Mouse (Mus musculus): ENCODE measurements around the gene Bmpr1b. TPM values are rescaled to one million over a fixed set of nuclear protein-coding genes. Genes with fewer than 3 reads are reported as not detected.

The Bmpr1b gene
- polyA plus RNA-seq, 1 experiment from 2014 or later, result 1.1 TPM

- WGBS, result 42% methylated on average over 3 of the region's 3 CpGs
- no peak overlapping the region for H3K9ac ChIP-seq (ENCODE audit: low read depth, low read length)
- no peak overlapping the region for H3K4me2 ChIP-seq (ENCODE audit: low read depth, low read length)
These were observed 109.3 kb downstream of the Bmpr1b start for GRCm38 (mm10) chr3:142059890-142060289.

GRCm38 (mm10) chr3:142050681-142051080 lies 118.5 kb downstream of the Bmpr1b start:
- no peaks in the 10 kb centered on the region for H3K27me3 ChIP-seq (replicated peaks; ENCODE audit: control insufficient read depth, insufficient read depth, low read length)
- no peak overlapping the region for H3K4me2 ChIP-seq (ENCODE audit: low read depth, low read length)
- H3K27ac ChIP-seq (ENCODE audit: low read length), result no peak overlapping the region
- no peaks in the 10 kb centered on the region for H3K4me1 ChIP-seq (ENCODE audit: control insufficient read depth, insufficient read depth, low read length)
- H3K9me3 ChIP-seq (ENCODE audit: control insufficient read depth, low read length), result no peaks in the 10 kb centered on the region
- no peak overlapping the region for H3K4me3 ChIP-seq (ENCODE audit: low read length)
- no peak overlapping the region for H3K9ac ChIP-seq (ENCODE audit: low read depth, low read length)
- ATAC-seq, result no peak
- 94% methylated on average over 2 of the region's 2 CpGs for WGBS
- H3K36me3 ChIP-seq (ENCODE audit: control insufficient read depth, insufficient read depth, low read length), result no peaks in the 10 kb centered on the region

More at GRCm38 (mm10) chr3:142059890-142060289, 109.3 kb downstream of the Bmpr1b start:
- H3K4me3 ChIP-seq (ENCODE audit: low read length), result no peak overlapping the region
- H3K27me3 ChIP-seq (replicated peaks; ENCODE audit: control insufficient read depth, insufficient read depth, low read length), result no peaks in the 10 kb centered on the region
- no peak overlapping the region for H3K27ac ChIP-seq (ENCODE audit: low read length)
- H3K4me1 ChIP-seq (ENCODE audit: control insufficient read depth, insufficient read depth, low read length), result no peaks in the 10 kb centered on the region
- no peak for ATAC-seq
- H3K36me3 ChIP-seq (ENCODE audit: control insufficient read depth, insufficient read depth, low read length), result no peaks in the 10 kb centered on the region
- H3K9me3 ChIP-seq (ENCODE audit: control insufficient read depth, low read length), result no peaks in the 10 kb centered on the region

GRCm38 (mm10) chr3:142049610-142050009 lies 119.6 kb downstream of the Bmpr1b start:
- 71% methylated on average over 3 of the region's 3 CpGs for WGBS
- Histone ChIP-seq H3K9ac (ENCODE audit: low read depth, low read length) (no peak overlapping the region), H3K27ac (ENCODE audit: low read length) (no peak overlapping the region), H3K4me1 (ENCODE audit: control insufficient read depth, insufficient read depth, low read length) (no peaks in the 10 kb centered on the region), H3K4me3 (ENCODE audit: low read length) (no peak overlapping the region), H3K36me3 (ENCODE audit: control insufficient read depth, insufficient read depth, low read length) (no peaks in the 10 kb centered on the region), H3K9me3 (ENCODE audit: control insufficient read depth, low read length) (no peaks in the 10 kb centered on the region), H3K4me2 (ENCODE audit: low read depth, low read length) (no peak overlapping the region), H3K27me3 (replicated peaks; ENCODE audit: control insufficient read depth, insufficient read depth, low read length) (no peaks in the 10 kb centered on the region)
- ATAC-seq, result no peak

- Histone ChIP-seq H3K9me3 (ENCODE audit: control insufficient read depth, low read length) (no peaks in the 10 kb centered on the region), H3K9ac (ENCODE audit: low read depth, low read length) (no peak overlapping the region), H3K27me3 (replicated peaks; ENCODE audit: control insufficient read depth, insufficient read depth, low read length) (no peaks in the 10 kb centered on the region), H3K27ac (ENCODE audit: low read length) (no peak overlapping the region), H3K4me2 (ENCODE audit: low read depth, low read length) (no peak overlapping the region), H3K36me3 (ENCODE audit: control insufficient read depth, insufficient read depth, low read length) (no peaks in the 10 kb centered on the region), H3K4me3 (ENCODE audit: low read length) (no peak overlapping the region), H3K4me1 (ENCODE audit: control insufficient read depth, insufficient read depth, low read length) (no peaks in the 10 kb centered on the region)
- no peak for ATAC-seq
- WGBS, result 71% methylated on average over 5 of the region's 5 CpGs
These were observed 120.1 kb downstream of the Bmpr1b start for GRCm38 (mm10) chr3:142049093-142049492.

GRCm38 (mm10) chr3:142048493-142048892 lies 120.7 kb downstream of the Bmpr1b start:
- Histone ChIP-seq H3K4me1 (ENCODE audit: control insufficient read depth, insufficient read depth, low read length) (no peaks in the 10 kb centered on the region), H3K27ac (ENCODE audit: low read length) (no peak overlapping the region), H3K4me2 (ENCODE audit: low read depth, low read length) (no peak overlapping the region), H3K9ac (ENCODE audit: low read depth, low read length) (no peak overlapping the region), H3K27me3 (replicated peaks; ENCODE audit: control insufficient read depth, insufficient read depth, low read length) (no peaks in the 10 kb centered on the region), H3K9me3 (ENCODE audit: control insufficient read depth, low read length) (no peaks in the 10 kb centered on the region), H3K4me3 (ENCODE audit: low read length) (no peak overlapping the region), H3K36me3 (ENCODE audit: control insufficient read depth, insufficient read depth, low read length) (no peaks in the 10 kb centered on the region)
- 67% methylated on average over 6 of the region's 6 CpGs for WGBS
- no peak for ATAC-seq

- Histone ChIP-seq H3K27me3 (replicated peaks; ENCODE audit: control insufficient read depth, insufficient read depth, low read length) (no peaks in the 10 kb centered on the region), H3K4me2 (ENCODE audit: low read depth, low read length) (no peak overlapping the region), H3K4me3 (ENCODE audit: low read length) (no peak overlapping the region), H3K4me1 (ENCODE audit: control insufficient read depth, insufficient read depth, low read length) (no peaks in the 10 kb centered on the region), H3K36me3 (ENCODE audit: control insufficient read depth, insufficient read depth, low read length) (no peaks in the 10 kb centered on the region), H3K9ac (ENCODE audit: low read depth, low read length) (no peak overlapping the region), H3K27ac (ENCODE audit: low read length) (no peak overlapping the region), H3K9me3 (ENCODE audit: control insufficient read depth, low read length) (no peaks in the 10 kb centered on the region)
- 38% methylated on average over 2 of the region's 2 CpGs for WGBS
- no peak for ATAC-seq
These were observed 125.8 kb downstream of the Bmpr1b start for GRCm38 (mm10) chr3:142043463-142043862.

GRCm38 (mm10) chr3:142043006-142043405 lies 126.2 kb downstream of the Bmpr1b start:
- no peak overlapping the region for H3K4me2 ChIP-seq (ENCODE audit: low read depth, low read length)
- 76% methylated on average over 5 of the region's 5 CpGs for WGBS
- H3K4me3 ChIP-seq (ENCODE audit: low read length), result no peak overlapping the region
- no peaks in the 10 kb centered on the region for H3K36me3 ChIP-seq (ENCODE audit: control insufficient read depth, insufficient read depth, low read length)
- no peaks in the 10 kb centered on the region for H3K4me1 ChIP-seq (ENCODE audit: control insufficient read depth, insufficient read depth, low read length)
- no peak overlapping the region for H3K9ac ChIP-seq (ENCODE audit: low read depth, low read length)
- H3K9me3 ChIP-seq (ENCODE audit: control insufficient read depth, low read length), result no peaks in the 10 kb centered on the region
- H3K27ac ChIP-seq (ENCODE audit: low read length), result no peak overlapping the region
- no peaks in the 10 kb centered on the region for H3K27me3 ChIP-seq (replicated peaks; ENCODE audit: control insufficient read depth, insufficient read depth, low read length)
- ATAC-seq, result no peak

- Histone ChIP-seq H3K27ac (ENCODE audit: low read length) (no peak overlapping the region), H3K9ac (ENCODE audit: low read depth, low read length) (no peak overlapping the region), H3K4me3 (ENCODE audit: low read length) (no peak overlapping the region), H3K4me2 (ENCODE audit: low read depth, low read length) (no peak overlapping the region), H3K4me1 (ENCODE audit: control insufficient read depth, insufficient read depth, low read length) (no peaks in the 10 kb centered on the region), H3K27me3 (replicated peaks; ENCODE audit: control insufficient read depth, insufficient read depth, low read length) (no peaks in the 10 kb centered on the region), H3K9me3 (ENCODE audit: control insufficient read depth, low read length) (no peaks in the 10 kb centered on the region), H3K36me3 (ENCODE audit: control insufficient read depth, insufficient read depth, low read length) (no peaks in the 10 kb centered on the region)
- WGBS, result 88% methylated on average over 5 of the region's 5 CpGs
- ATAC-seq, result no peak
These were observed 128.9 kb downstream of the Bmpr1b start for GRCm38 (mm10) chr3:142040345-142040744.

GRCm38 (mm10) chr3:142034160-142034559 lies 135.1 kb downstream of the Bmpr1b start:
- Histone ChIP-seq H3K27me3 (replicated peaks; ENCODE audit: control insufficient read depth, insufficient read depth, low read length) (no peaks in the 10 kb centered on the region), H3K9ac (ENCODE audit: low read depth, low read length) (no peak overlapping the region), H3K9me3 (ENCODE audit: control insufficient read depth, low read length) (no peaks in the 10 kb centered on the region), H3K36me3 (ENCODE audit: control insufficient read depth, insufficient read depth, low read length) (no peaks in the 10 kb centered on the region), H3K4me3 (ENCODE audit: low read length) (no peak overlapping the region), H3K4me1 (ENCODE audit: control insufficient read depth, insufficient read depth, low read length) (no peaks in the 10 kb centered on the region), H3K27ac (ENCODE audit: low read length) (no peak overlapping the region), H3K4me2 (ENCODE audit: low read depth, low read length) (no peak overlapping the region)
- 66% methylated on average over 4 of the region's 4 CpGs for WGBS
- no peak for ATAC-seq

- Histone ChIP-seq H3K4me2 (ENCODE audit: low read depth, low read length) (no peak overlapping the region), H3K9me3 (ENCODE audit: control insufficient read depth, low read length) (no peaks in the 10 kb centered on the region), H3K36me3 (ENCODE audit: control insufficient read depth, insufficient read depth, low read length) (no peaks in the 10 kb centered on the region), H3K4me3 (ENCODE audit: low read length) (no peak overlapping the region), H3K27ac (ENCODE audit: low read length) (no peak overlapping the region), H3K4me1 (ENCODE audit: control insufficient read depth, insufficient read depth, low read length) (no peaks in the 10 kb centered on the region), H3K9ac (ENCODE audit: low read depth, low read length) (no peak overlapping the region), H3K27me3 (replicated peaks; ENCODE audit: control insufficient read depth, insufficient read depth, low read length) (no peaks in the 10 kb centered on the region)
- ATAC-seq, result no peak
- 87% methylated on average over 7 of the region's 7 CpGs for WGBS
These were observed 149.5 kb downstream of the Bmpr1b start for GRCm38 (mm10) chr3:142019716-142020115.
